Mouse (Mus musculus): Measurements from ENCODE around the gene Slc23a4.
A peak's percentile ranks its signal among the peaks of the same experiment; 100 is the strongest.

The Slc23a4 gene

GRCm38 (mm10) chr6:34988081-34988761, at the start of gene Slc23a4:
Slc23a4 (minus strand) TSS chr6:34988404.
- DNase-seq: peak; percentile 75

- DNase-seq: no peak
These were observed 45.1 kb upstream of the Slc23a4 start for GRCm38 (mm10) chr6:35033341-35033740.

- DNase-seq: no peak
These were observed 44.5 kb upstream of the Slc23a4 start for GRCm38 (mm10) chr6:35032704-35033103.

GRCm38 (mm10) chr6:35030811-35031210, 42.6 kb upstream of the Slc23a4 start:
- no peak for DNase-seq

GRCm38 (mm10) chr6:35030226-35030625, 42.0 kb upstream of the Slc23a4 start:
- DNase-seq: no peak

GRCm38 (mm10) chr6:35028023-35028422, 39.8 kb upstream of the Slc23a4 start:
- DNase-seq: no peak

GRCm38 (mm10) chr6:35027257-35027656, 39.1 kb upstream of the Slc23a4 start:
- DNase-seq: no peak

- DNase-seq: no peak
These were observed 28.4 kb upstream of the Slc23a4 start for GRCm38 (mm10) chr6:35016624-35017023.

- DNase-seq: no peak
These were observed 23.7 kb upstream of the Slc23a4 start for GRCm38 (mm10) chr6:35011953-35012352.

- DNase-seq: no peak
These were observed 22.5 kb upstream of the Slc23a4 start for GRCm38 (mm10) chr6:35010705-35011104.

GRCm38 (mm10) chr6:35002261-35002669, 14.1 kb upstream of the Slc23a4 start:
- no peak for DNase-seq

GRCm38 (mm10) chr6:34999101-34999500, 10.9 kb upstream of the Slc23a4 start:
- no peak for DNase-seq

- no peak for DNase-seq
These were observed 8.3 kb upstream of the Slc23a4 start for GRCm38 (mm10) chr6:34996496-34996895.

GRCm38 (mm10) chr6:34995265-34995681, 7.1 kb upstream of the Slc23a4 start:
- DNase-seq: peak; percentile 89

- peak; percentile 36 for DNase-seq
These were observed 6.5 kb upstream of the Slc23a4 start for GRCm38 (mm10) chr6:34994692-34995091.

- DNase-seq: no peak
These were observed 1.1 kb upstream of the Slc23a4 start for GRCm38 (mm10) chr6:34989263-34989662.

- DNase-seq: no peak
These were observed 1.0 kb downstream of the Slc23a4 start for GRCm38 (mm10) chr6:34987085-34987645.

- DNase-seq: peak; percentile 39
These were observed 7.5 kb downstream of the Slc23a4 start for GRCm38 (mm10) chr6:34980661-34981060.

- no peak for DNase-seq
These were observed 8.9 kb downstream of the Slc23a4 start for GRCm38 (mm10) chr6:34979291-34979690.

- DNase-seq: no peak
These were observed 17.0 kb downstream of the Slc23a4 start for GRCm38 (mm10) chr6:34971181-34971580.

- no peak for DNase-seq
These were observed 22.2 kb downstream of the Slc23a4 start for GRCm38 (mm10) chr6:34965819-34966539.

GRCm38 (mm10) chr6:34964550-34964949, 23.7 kb downstream of the Slc23a4 start:
- no peak for DNase-seq

GRCm38 (mm10) chr6:34959131-34959530, 29.1 kb downstream of the Slc23a4 start:
- no peak for DNase-seq

GRCm38 (mm10) chr6:34955862-34956241, 32.4 kb downstream of the Slc23a4 start:
- no peak for DNase-seq
